Mouse (Mus musculus) midbrain, embryonic 13.5 days (tissue): Measurements from ENCODE around the gene Gm45208. TPM values are rescaled to one million over a fixed set of nuclear protein-coding genes. Genes with fewer than 3 reads are reported as not detected.

ENCODE experiments used
- ATAC-seq: fragments of 200-750 bp; cut with Nextera tagmentation; 2 replicates; pipeline ENCODE4 v1.8.0; 2017; ENCODE audit warnings: mild to moderate bottlenecking, moderate TSS enrichment, moderate library complexity
- H3K27ac ChIP-seq: fragments of 300-500 bp; sonication (generic); 2 replicates; pipeline ENCODE4 v1.5.1; 2015; ENCODE audit warnings: inconsistent platforms, mild to moderate bottlenecking, moderate library complexity
- H3K27me3 ChIP-seq: fragments of 300-500 bp; sonication (generic); 2 replicates; pipeline ENCODE4 v1.6.1; 2015; ENCODE audit warnings: mild to moderate bottlenecking, inconsistent platforms
- H3K36me3 ChIP-seq: fragments of 300-500 bp; sonication (generic); 2 replicates; pipeline ENCODE4 v1.6.1; 2015; ENCODE audit warnings: mild to moderate bottlenecking, inconsistent platforms
- H3K4me1 ChIP-seq: fragments of 300-500 bp; sonication (generic); replicated peaks from 2 replicates; pipeline ENCODE4 v1.6.1; 2015; ENCODE audit warnings: inconsistent platforms
- H3K4me2 ChIP-seq: fragments of 300-500 bp; sonication (generic); replicated peaks from 2 replicates; pipeline ENCODE4 v1.6.1; 2015; ENCODE audit warnings: moderate library complexity, mild to moderate bottlenecking, inconsistent platforms
- H3K4me3 ChIP-seq: fragments of 300-500 bp; sonication (generic); replicated peaks from 2 replicates; pipeline ENCODE4 v1.5.1; 2015; ENCODE audit warnings: mild to moderate bottlenecking, inconsistent platforms
- H3K9ac ChIP-seq: fragments of 300-500 bp; sonication (generic); replicated peaks from 2 replicates; pipeline ENCODE4 v1.6.1; 2015; ENCODE audit warnings: mild to moderate bottlenecking, inconsistent platforms
- H3K9me3 ChIP-seq: fragments of 300-500 bp; sonication (generic); 2 replicates; pipeline ENCODE4 v1.6.1; 2016; ENCODE audit warnings: mild to moderate bottlenecking, inconsistent platforms
- WGBS: fragments of 180-500 bp; shearing (Covaris S2); methylation state at CpG from one replicate; pipeline ENCODE4 v1.1.7; 2015; 5-methylcytosine and 5-hydroxymethylcytosine counted together
- polyA plus RNA-seq: library from polyadenylated mRNA; unstranded; fragments of >200 nt; fragmentation: Nextera tagmentation; extraction: Ambion mirVana; gene quantifications from 2 replicates; pipeline ENCODE4 v1.2.1, GENCODE M21; 2015

Gm45208 gene
- polyA plus RNA-seq, 1 experiment from 2014 or later = not detected

GRCm38 (mm10) chrX:7779294-7779693, 57.2 kb downstream of the Gm45208 start:
- H3K36me3 ChIP-seq = peaks cover 6% of the 10 kb centered on the region; the same call in 1 of the 2 replicates
- no peaks in the 10 kb centered on the region for H3K4me1 ChIP-seq
- no peak overlapping the region for H3K27ac ChIP-seq
- no peak overlapping the region for H3K9ac ChIP-seq
- WGBS = 28% methylated on average over 3 of the region's 3 CpGs
- H3K4me3 ChIP-seq = no peak overlapping the region
- no peak overlapping the region for H3K4me2 ChIP-seq
- H3K27me3 ChIP-seq = no peaks in the 10 kb centered on the region
- no peaks in the 10 kb centered on the region for H3K9me3 ChIP-seq
- no peak for ATAC-seq

Other genes starting within 250 kb of the Gm45208 start
- gene Foxp3, start 148.6 kb upstream of the Gm45208 start, polyA plus RNA-seq = 0.11 and 0.30 TPM in 2 replicates
- gene Ppp1r3f, start 148.0 kb upstream of the Gm45208 start, polyA plus RNA-seq = 4.3 and 5.1 TPM in 2 replicates
- gene Ccdc22, start 116.7 kb upstream of the Gm45208 start, polyA plus RNA-seq = 30.4 and 30.8 TPM in 2 replicates
- gene Cacna1f, start 115.2 kb upstream of the Gm45208 start, polyA plus RNA-seq = 0.17 TPM in 1 of 2 replicates, not detected in the other
- 87.9 and 88.4 TPM in 2 replicates for gene Syp, start 83.8 kb upstream of the Gm45208 start, polyA plus RNA-seq
- gene Prickle3, start 65.0 kb upstream of the Gm45208 start, polyA plus RNA-seq = 1.1 and 1.2 TPM in 2 replicates
- gene Plp2, start 50.9 kb upstream of the Gm45208 start, polyA plus RNA-seq = 20.3 and 22.2 TPM in 2 replicates
- 0.06 and 0.09 TPM in 2 replicates for gene Magix, start 41.0 kb upstream of the Gm45208 start, polyA plus RNA-seq
- 45.1 and 45.6 TPM in 2 replicates for gene Gpkow, start 25.1 kb upstream of the Gm45208 start, polyA plus RNA-seq
- 31.8 and 34.9 TPM in 2 replicates for gene Wdr45, start 7.9 kb upstream of the Gm45208 start, polyA plus RNA-seq
- 110 and 111 TPM in 2 replicates for gene Praf2, start 6.2 kb downstream of the Gm45208 start, polyA plus RNA-seq
- 46.0 and 51.0 TPM in 2 replicates for gene Ccdc120, start 28.7 kb downstream of the Gm45208 start, polyA plus RNA-seq
- 25.3 and 30.4 TPM in 2 replicates for gene Tfe3, start 40.3 kb downstream of the Gm45208 start, polyA plus RNA-seq
- gene Gripap1, start 67.5 kb downstream of the Gm45208 start, polyA plus RNA-seq = 76.5 and 81.7 TPM in 2 replicates
- gene Kcnd1, start 100.0 kb downstream of the Gm45208 start, polyA plus RNA-seq = 1.4 and 2.1 TPM in 2 replicates
- gene Otud5, start 119.1 kb downstream of the Gm45208 start, polyA plus RNA-seq = 46.4 and 53.2 TPM in 2 replicates
- 20.8 and 21.9 TPM in 2 replicates for gene Pim2, start 156.0 kb downstream of the Gm45208 start, polyA plus RNA-seq
- gene Slc35a2, start 161.8 kb downstream of the Gm45208 start, polyA plus RNA-seq = 34.6 and 41.5 TPM in 2 replicates
- gene Pqbp1, start 177.0 kb downstream of the Gm45208 start, polyA plus RNA-seq = 216 and 236 TPM in 2 replicates
- 171 and 173 TPM in 2 replicates for gene Timm17b, start 177.1 kb downstream of the Gm45208 start, polyA plus RNA-seq
- not detected in 2 replicates for gene Gm10491, start 185.6 kb downstream of the Gm45208 start, polyA plus RNA-seq
- gene Gm10490, start 187.3 kb downstream of the Gm45208 start, polyA plus RNA-seq = not detected in 2 replicates
- 164 and 172 TPM in 2 replicates for gene Pcsk1n, start 197.6 kb downstream of the Gm45208 start, polyA plus RNA-seq
- gene Eras, start 206.4 kb downstream of the Gm45208 start, polyA plus RNA-seq = 0.24 TPM in 1 of 2 replicates, not detected in the other
- 76.7 and 78.2 TPM in 2 replicates for gene Hdac6, start 225.6 kb downstream of the Gm45208 start, polyA plus RNA-seq